Mouse (Mus musculus) MEL (cell line): ENCODE measurements around the gene Higd1c. TPM values are rescaled to one million over a fixed set of nuclear protein-coding genes. Genes with fewer than 3 reads are reported as not detected.

Source experiments
- DNase-seq: peaks from one replicate; pipeline ENCODE4 v3.0.0; 2011; ENCODE audit warnings: low read depth, low spot score
- H3K27ac ChIP-seq: 2 replicates; pipeline ENCODE4 v1.5.1; 2012; ENCODE audit warnings: low read depth, mild to moderate bottlenecking, control low read depth, low read length, moderate library complexity; ENCODE audit not compliant: control insufficient read depth
- H3K27me3 ChIP-seq, 2 experiments: fragments of 150-350 bp in 1 of 2; sonication (generic) in 1 of 2; 2 replicates each; pipeline ENCODE4 v1.6.1; 2012; ENCODE audit warnings: low read length in 2 of 2, mild to moderate bottlenecking in 2 of 2, improper control_type of control experiment in 1 of 2, moderate library complexity in 1 of 2; ENCODE audit not compliant: insufficient read depth in 2 of 2, control insufficient read depth in 1 of 2
- H3K36me3 ChIP-seq, 2 experiments: 2 replicates each; pipeline ENCODE4 v1.6.1; 2012 to 2014; ENCODE audit warnings: low read length in 2 of 2, improper control_type of control experiment in 1 of 2, inconsistent platforms in 1 of 2, mild to moderate bottlenecking in 1 of 2; ENCODE audit not compliant: insufficient read depth in 2 of 2, control insufficient read depth in 1 of 2
- H3K4me1 ChIP-seq, 2 experiments: fragments of 150-350 bp in 1 of 2; sonication (generic) in 1 of 2; 2 replicates each; pipeline ENCODE4 v1.6.1; 2012; ENCODE audit warnings: low read length in 2 of 2, improper control_type of control experiment in 1 of 2, mild to moderate bottlenecking in 1 of 2; ENCODE audit not compliant: insufficient read depth in 2 of 2, control insufficient read depth in 1 of 2
- H3K4me3 ChIP-seq, 2 experiments: fragments of 150-350 bp in 1 of 2; sonication (generic) in 1 of 2; 2 replicates each; pipeline ENCODE4 v1.5.1; 2012; ENCODE audit warnings: low read depth in 2 of 2, low read length in 2 of 2, mild to moderate bottlenecking in 2 of 2, moderate library complexity in 2 of 2, control low read depth in 1 of 2, improper control_type of control experiment in 1 of 2; ENCODE audit not compliant: control insufficient read depth in 1 of 2, insufficient read depth in 1 of 2
- H3K79me2 ChIP-seq: 2 replicates; pipeline ENCODE4 v1.6.1; 2012; ENCODE audit warnings: mild to moderate bottlenecking, low read length, moderate library complexity; ENCODE audit not compliant: control insufficient read depth, poor library complexity, insufficient read depth
- H3K9ac ChIP-seq: 2 replicates; pipeline ENCODE4 v1.6.1; 2012; ENCODE audit warnings: low read depth, mild to moderate bottlenecking, control low read depth, low read length, moderate library complexity; ENCODE audit not compliant: control insufficient read depth, poor library complexity, severe bottlenecking
- H3K9me3 ChIP-seq: fragments of 150-350 bp; sonication (generic); replicated peaks from 2 replicates; pipeline ENCODE4 v1.6.1; 2012; ENCODE audit warnings: mild to moderate bottlenecking, low read length, improper control_type of control experiment, moderate library complexity; ENCODE audit not compliant: insufficient read depth
- BHLHE40 ChIP-seq: IDR thresholded peaks from 2 replicates; pipeline ENCODE4 v1.6.1; 2012; ENCODE audit warnings: low read depth, mild to moderate bottlenecking, inconsistent platforms, low read length, improper control_type of control experiment, borderline replicate concordance
- CHD1 ChIP-seq: IDR thresholded peaks from 2 replicates; pipeline ENCODE4 v1.6.1; 2012; ENCODE audit warnings: low read depth, mild to moderate bottlenecking, inconsistent platforms, low read length, improper control_type of control experiment
- CHD2 ChIP-seq: IDR thresholded peaks from 2 replicates; pipeline ENCODE4 v1.6.1; 2011; ENCODE audit warnings: low read length, improper control_type of control experiment
- ETS1 ChIP-seq: IDR thresholded peaks from 2 replicates; pipeline ENCODE4 v1.6.1; 2012; ENCODE audit warnings: low read depth, mild to moderate bottlenecking, inconsistent platforms, low read length, improper control_type of control experiment, moderate library complexity
- GABPA ChIP-seq: IDR thresholded peaks from 2 replicates; pipeline ENCODE4 v1.6.1; 2012; ENCODE audit warnings: low read depth, mild to moderate bottlenecking, inconsistent platforms, low read length, improper control_type of control experiment, moderate library complexity
- JUND ChIP-seq: IDR thresholded peaks from 2 replicates; pipeline ENCODE4 v1.6.1; 2011; ENCODE audit warnings: low read depth, mild to moderate bottlenecking, improper control_type of control experiment, low read length
- KAT2A ChIP-seq: conservative IDR thresholded peaks from 2 replicates; pipeline ENCODE4 v1.6.1; 2012; ENCODE audit warnings: low read depth, low read length, improper control_type of control experiment, inconsistent platforms
- MAX ChIP-seq: IDR thresholded peaks from 2 replicates; pipeline ENCODE4 v1.6.1; 2011; ENCODE audit warnings: low read length, improper control_type of control experiment
- MEF2A ChIP-seq: IDR thresholded peaks from 2 replicates; pipeline ENCODE4 v1.6.1; 2014; ENCODE audit warnings: low read depth, mild to moderate bottlenecking, inconsistent platforms, low read length, improper control_type of control experiment; ENCODE audit not compliant: poor library complexity, insufficient replicate concordance, severe bottlenecking; ENCODE audit errors: extremely low read depth
- MXI1 ChIP-seq: IDR thresholded peaks from 2 replicates; pipeline ENCODE4 v1.6.1; 2011; ENCODE audit warnings: mild to moderate bottlenecking, low read depth, low read length, improper control_type of control experiment
- NELFE ChIP-seq: IDR thresholded peaks from 2 replicates; pipeline ENCODE4 v1.6.1; 2011; ENCODE audit warnings: low read depth, low read length, improper control_type of control experiment
- POLR2A ChIP-seq, 2 experiments: IDR thresholded peaks; 2 replicates each; pipeline ENCODE4 v1.6.1; 2011 to 2012; ENCODE audit warnings: low read length in 2 of 2, mild to moderate bottlenecking in 2 of 2, control low read depth in 1 of 2, improper control_type of control experiment in 1 of 2, low read depth in 1 of 2, moderate library complexity in 1 of 2; ENCODE audit not compliant: control insufficient read depth in 1 of 2, insufficient read depth in 1 of 2, poor library complexity in 1 of 2
- POLR2AphosphoS2 ChIP-seq: IDR thresholded peaks from 2 replicates; pipeline ENCODE4 v1.6.1; 2011; ENCODE audit warnings: low read length, improper control_type of control experiment
- RAD21 ChIP-seq: IDR thresholded peaks from 2 replicates; pipeline ENCODE4 v1.6.1; 2011; ENCODE audit warnings: mild to moderate bottlenecking, low read depth, low read length, improper control_type of control experiment
- TAL1 ChIP-seq: IDR thresholded peaks from 2 replicates; pipeline ENCODE4 v1.6.1; 2012; ENCODE audit warnings: mild to moderate bottlenecking, inconsistent platforms, low read length, moderate library complexity, mixed read lengths
- TCF12 ChIP-seq: IDR thresholded peaks from 2 replicates; pipeline ENCODE4 v1.6.1; 2014; ENCODE audit warnings: low read depth, mild to moderate bottlenecking, inconsistent platforms, low read length, improper control_type of control experiment, moderate library complexity
- UBTF ChIP-seq: IDR thresholded peaks from 2 replicates; pipeline ENCODE4 v1.6.1; 2012; ENCODE audit warnings: low read depth, mild to moderate bottlenecking, inconsistent platforms, low read length, improper control_type of control experiment, moderate library complexity, borderline replicate concordance; ENCODE audit not compliant: insufficient read depth
- USF1 ChIP-seq: IDR thresholded peaks from 2 replicates; pipeline ENCODE4 v1.6.1; 2014; ENCODE audit warnings: low read depth, mild to moderate bottlenecking, inconsistent platforms, low read length, improper control_type of control experiment, moderate library complexity
- USF2 ChIP-seq, 2 experiments: IDR thresholded peaks; 2 replicates each; pipeline ENCODE4 v1.6.1; 2011 to 2012; ENCODE audit warnings: improper control_type of control experiment in 2 of 2, low read length in 2 of 2, borderline replicate concordance in 1 of 2, inconsistent platforms in 1 of 2, low read depth in 1 of 2, mild to moderate bottlenecking in 1 of 2; ENCODE audit not compliant: insufficient read depth in 1 of 2
- ZMIZ1 ChIP-seq: IDR thresholded peaks from 2 replicates; pipeline ENCODE4 v1.6.1; 2012; ENCODE audit warnings: low read depth, mild to moderate bottlenecking, inconsistent platforms, low read length, improper control_type of control experiment, moderate library complexity
- ZNF384 ChIP-seq: IDR thresholded peaks from 2 replicates; pipeline ENCODE4 v1.6.1; 2012; ENCODE audit warnings: low read depth, mild to moderate bottlenecking, inconsistent platforms, low read length, improper control_type of control experiment
- polyA plus RNA-seq, 2 experiments: library from polyadenylated mRNA; stranded (reverse) in 1 of 2; unstranded in 1 of 2; fragments of >175 nt in 1 of 2; fragments of >200 nt in 1 of 2; gene quantifications; 2 replicates each; pipeline versions ENCODE4 v1.2.1 to v1.2.4; 2012; ENCODE audit warnings: low replicate concordance in 2 of 2, low read depth in 1 of 2; ENCODE audit not compliant: insufficient read length in 2 of 2, insufficient read depth in 1 of 2, missing spikeins in 1 of 2
- total RNA-seq: library from RNA; depleted of rRNA; stranded (reverse); fragments of 300-350 nt; gene quantifications from 2 replicates; pipeline ENCODE4 v1.2.3, GENCODE M21; 2012

Higd1c gene
- total and polyA plus RNA-seq, 3 experiments, result not detected

GRCm38 (mm10) chr15:100402798-100403197 lies 38.5 kb downstream of the Higd1c start:
- H3K79me2 ChIP-seq, result no peaks in the 10 kb centered on the region
- H3K9me3 ChIP-seq, result no peaks in the 10 kb centered on the region
- no peak overlapping the region for H3K27ac ChIP-seq
- no peak overlapping the region for H3K9ac ChIP-seq
- H3K36me3 ChIP-seq, result peaks cover 3 to 50% of the 10 kb centered on the region in 2 experiments
- no peak for DNase-seq
- peaks cover 2 to 3% of the 10 kb centered on the region in 2 experiments; a peak in 2 of 4 replicates for H3K4me1 ChIP-seq
- no peaks in the 10 kb centered on the region for H3K27me3 ChIP-seq
- TF ChIP-seq UBTF (no peak), ZMIZ1 (no peak), RAD21 (no peak), USF1 (no peak), TCF12 (no peak), MAX (no peak), KAT2A (no peak), CHD2 (no peak), CHD1 (no peak), JUND (no peak), GABPA (no peak), NELFE (no peak), MEF2A (no peak), POLR2AphosphoS2 (no peak), TAL1 (no peak), ETS1 (no peak), ZNF384 (no peak), BHLHE40 (no peak), USF2 (IDR thresholded peaks at IDR 0.05; ENCODE audit: borderline replicate concordance in 1 of 2, insufficient read depth in 1 of 2, low read depth in 1 of 2, low read length in 2 of 2) (no peak)
- no peak overlapping the region for H3K4me3 ChIP-seq

DNA sequence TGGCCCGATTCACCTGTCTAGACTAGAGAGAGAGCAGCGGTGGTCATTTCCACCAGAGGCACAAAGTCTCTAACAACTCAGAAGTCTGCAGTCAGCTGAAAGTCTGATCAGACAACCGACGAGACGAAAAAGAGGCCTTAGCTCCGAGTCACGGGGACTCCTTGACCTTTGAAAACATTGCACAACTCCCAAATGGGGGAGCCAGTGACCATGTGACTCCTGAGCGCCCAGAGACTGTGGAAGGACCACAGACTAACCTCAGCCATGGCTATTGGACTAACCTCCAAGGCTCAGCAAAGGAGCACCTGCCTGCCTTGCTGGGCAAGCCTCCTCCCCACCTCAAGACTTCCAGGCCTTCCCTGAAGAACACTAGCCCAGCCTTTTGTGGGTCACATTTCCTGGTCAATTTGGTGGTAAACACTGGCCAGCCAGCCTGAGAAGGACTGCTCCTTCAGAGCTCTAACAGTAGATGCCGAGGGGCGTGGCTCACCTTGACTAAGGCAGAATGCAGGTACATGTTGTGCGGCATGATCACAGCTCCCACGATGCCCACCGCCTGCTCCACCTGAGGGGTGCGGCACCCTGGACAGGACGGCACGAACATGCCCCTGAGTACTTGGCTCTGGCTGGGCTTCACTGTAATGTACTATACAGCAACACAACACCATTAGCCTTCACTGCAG lies 39.1 kb downstream of the Higd1c start:
- no peaks in the 10 kb centered on the region for H3K27me3 ChIP-seq
- no peak overlapping the region for H3K9ac ChIP-seq
- H3K79me2 ChIP-seq, result no peaks in the 10 kb centered on the region
- peaks cover 3 to 53% of the 10 kb centered on the region in 2 experiments for H3K36me3 ChIP-seq
- no peak overlapping the region for H3K4me3 ChIP-seq
- H3K9me3 ChIP-seq, result no peaks in the 10 kb centered on the region
- DNase-seq, result no peak
- H3K4me1 ChIP-seq, result peaks cover 2 to 3% of the 10 kb centered on the region in 2 experiments; a peak in 2 of 4 replicates
- TF ChIP-seq KAT2A, result no peak
- no peak for TF ChIP-seq MXI1
- TF ChIP-seq POLR2A (IDR thresholded peaks at IDR 0.05; ENCODE audit: control insufficient read depth in 1 of 2, insufficient read depth in 1 of 2, low read depth in 1 of 2, low read length in 2 of 2, poor library complexity in 1 of 2), result no peak
- no peak for TF ChIP-seq BHLHE40
- H3K27ac ChIP-seq, result no peak overlapping the region
